Mouse (Mus musculus): Measurements from ENCODE around the gene Kcp. TPM values are rescaled to one million over a fixed set of nuclear protein-coding genes. Genes with fewer than 3 reads are reported as not detected.

The Kcp gene
- polyA plus RNA-seq, 1 experiment from 2014 or later: 9.2 TPM

DNA sequence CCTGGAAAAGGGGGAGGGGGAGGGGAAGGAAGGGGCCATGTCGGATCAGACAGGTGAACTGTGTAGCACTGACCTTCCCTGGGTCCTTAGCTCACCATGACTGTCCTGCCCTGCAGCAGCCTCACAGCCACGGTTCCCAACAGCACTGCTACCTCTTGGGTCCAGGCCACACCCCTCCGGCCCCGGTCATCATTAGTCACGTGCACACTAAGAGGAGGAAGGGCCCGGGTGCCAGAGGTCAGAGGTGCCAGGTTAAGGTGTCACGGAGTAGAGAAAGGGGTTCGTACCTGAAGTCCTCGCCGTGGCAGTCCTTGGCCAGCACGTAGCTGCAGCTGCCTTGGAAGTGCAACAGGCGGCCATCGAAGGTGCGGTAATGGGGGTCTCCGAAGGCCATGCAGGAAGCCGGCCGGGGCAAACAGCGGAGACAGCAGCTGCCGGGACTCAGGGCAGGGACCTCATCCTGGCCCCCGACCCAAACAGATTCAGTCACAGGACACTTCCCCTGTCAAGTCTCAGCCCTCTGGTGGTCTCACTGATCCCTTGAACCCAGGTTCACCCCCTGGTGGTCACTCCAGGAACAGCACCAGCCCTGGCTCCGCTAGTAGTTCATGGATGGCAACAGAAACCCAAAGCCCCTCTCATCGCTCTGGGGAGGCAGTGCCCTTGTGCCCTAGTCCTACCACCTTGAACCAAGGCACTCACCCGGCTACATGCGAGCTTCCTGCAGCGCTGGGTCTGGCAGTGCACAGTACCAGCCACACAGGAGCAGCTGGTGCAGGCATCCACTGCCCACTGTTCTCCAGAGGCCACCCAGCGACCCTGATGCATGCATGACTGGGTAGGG, 22.8 kb downstream of the Kcp start:
- Histone ChIP-seq H3K36me3 (ENCODE audit: control insufficient read depth, insufficient read depth) (no peaks in the 10 kb centered on the region), H3K27me3 (ENCODE audit: control insufficient read depth, insufficient read depth, low read length) (no peaks in the 10 kb centered on the region), H3K4me3 (ENCODE audit: low read length) (peak overlapping the region; percentile 55), H3K9ac (ENCODE audit: low read length) (peak overlapping the region; percentile 58), H3K4me2 (ENCODE audit: low read depth, low read length) (peak overlapping the region; percentile 93), H3K4me1 (ENCODE audit: control insufficient read depth, insufficient read depth, low read length) (0 out of 2 replicates have a peak, but pooled peaks cover 4% of the 10 kb centered on the region), H3K27ac (ENCODE audit: low read length) (no peak overlapping the region), H3K9me3 (replicated peaks; ENCODE audit: control insufficient read depth, low read length) (no peaks in the 10 kb centered on the region)
- 6% methylated on average over 26 of the region's 26 CpGs for WGBS
- ATAC-seq (replicated peaks; ENCODE audit: extremely low read depth, insufficient read depth, low FRiP score): peak; percentile 64

DNA sequence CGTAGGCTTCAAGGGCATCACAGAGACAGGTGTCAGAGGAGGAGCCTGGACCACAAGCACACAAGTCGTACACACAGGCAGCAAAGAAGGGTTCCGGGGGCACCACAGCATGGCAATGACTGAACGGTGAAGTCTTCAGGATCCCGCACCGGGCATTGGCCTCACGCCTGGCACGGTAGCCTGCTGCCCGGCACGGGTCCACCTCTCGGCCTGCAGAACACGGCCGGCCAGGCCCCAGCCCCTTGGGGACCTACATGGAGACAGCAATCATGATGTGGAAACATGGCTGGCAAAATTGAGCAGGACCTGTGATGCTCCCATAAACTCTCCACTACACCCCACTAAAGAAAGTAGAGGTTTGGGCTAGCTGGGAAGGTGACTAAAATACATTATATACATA, 25.1 kb downstream of the Kcp start:
- Histone ChIP-seq H3K4me3 (ENCODE audit: low read length) (no peak overlapping the region), H3K27me3 (ENCODE audit: control insufficient read depth, insufficient read depth, low read length) (no peaks in the 10 kb centered on the region), H3K4me1 (ENCODE audit: control insufficient read depth, insufficient read depth, low read length) (0 out of 2 replicates have a peak, but pooled peaks cover 4% of the 10 kb centered on the region), H3K36me3 (ENCODE audit: control insufficient read depth, insufficient read depth) (no peaks in the 10 kb centered on the region), H3K27ac (ENCODE audit: low read length) (no peak overlapping the region), H3K9me3 (replicated peaks; ENCODE audit: control insufficient read depth, low read length) (no peaks in the 10 kb centered on the region), H3K9ac (ENCODE audit: low read length) (no peak overlapping the region), H3K4me2 (ENCODE audit: low read depth, low read length) (no peak overlapping the region)
- ATAC-seq (replicated peaks; ENCODE audit: extremely low read depth, insufficient read depth, low FRiP score): no peak
- 92% methylated on average over 13 of the region's 13 CpGs for WGBS

DNA sequence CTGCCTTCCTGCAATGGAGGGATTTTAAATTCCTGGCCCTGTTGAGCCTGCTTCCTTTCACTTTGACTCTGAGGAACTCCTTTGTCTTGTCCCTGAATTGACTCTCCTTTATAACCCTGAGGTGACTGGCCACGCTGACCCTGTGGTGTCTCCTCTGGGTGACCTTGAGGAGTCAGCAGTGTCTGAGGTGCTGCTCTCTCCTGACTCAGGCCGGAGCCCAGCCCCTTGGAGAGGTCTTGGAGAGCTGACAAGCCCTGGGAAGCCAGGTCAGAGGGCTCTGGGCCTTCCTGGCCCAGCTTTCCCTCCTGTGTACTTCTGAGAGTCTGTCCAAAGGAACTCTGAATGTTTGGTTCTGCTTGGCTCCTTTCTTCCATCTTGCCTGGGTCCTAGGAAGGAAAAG, 33.0 kb downstream of the Kcp start:
- no peaks in the 10 kb centered on the region for H3K27me3 ChIP-seq (ENCODE audit: control insufficient read depth, insufficient read depth, low read length)
- peaks cover 13% of the 10 kb centered on the region for H3K4me1 ChIP-seq (ENCODE audit: control insufficient read depth, insufficient read depth, low read length)
- ATAC-seq (replicated peaks; ENCODE audit: extremely low read depth, insufficient read depth, low FRiP score): no peak
- peaks cover 11% of the 10 kb centered on the region for H3K36me3 ChIP-seq (ENCODE audit: control insufficient read depth, insufficient read depth)
- H3K4me3 ChIP-seq (ENCODE audit: low read length): no peak overlapping the region
- peak overlapping the region; percentile 70 for H3K9ac ChIP-seq (ENCODE audit: low read length)
- no peak overlapping the region for H3K27ac ChIP-seq (ENCODE audit: low read length)
- peak overlapping the region; percentile 87; the same call in 1 of the 2 replicates for H3K4me2 ChIP-seq (ENCODE audit: low read depth, low read length)
- no peaks in the 10 kb centered on the region for H3K9me3 ChIP-seq (replicated peaks; ENCODE audit: control insufficient read depth, low read length)
- 56% methylated on average over 2 of the region's 2 CpGs for WGBS

DNA sequence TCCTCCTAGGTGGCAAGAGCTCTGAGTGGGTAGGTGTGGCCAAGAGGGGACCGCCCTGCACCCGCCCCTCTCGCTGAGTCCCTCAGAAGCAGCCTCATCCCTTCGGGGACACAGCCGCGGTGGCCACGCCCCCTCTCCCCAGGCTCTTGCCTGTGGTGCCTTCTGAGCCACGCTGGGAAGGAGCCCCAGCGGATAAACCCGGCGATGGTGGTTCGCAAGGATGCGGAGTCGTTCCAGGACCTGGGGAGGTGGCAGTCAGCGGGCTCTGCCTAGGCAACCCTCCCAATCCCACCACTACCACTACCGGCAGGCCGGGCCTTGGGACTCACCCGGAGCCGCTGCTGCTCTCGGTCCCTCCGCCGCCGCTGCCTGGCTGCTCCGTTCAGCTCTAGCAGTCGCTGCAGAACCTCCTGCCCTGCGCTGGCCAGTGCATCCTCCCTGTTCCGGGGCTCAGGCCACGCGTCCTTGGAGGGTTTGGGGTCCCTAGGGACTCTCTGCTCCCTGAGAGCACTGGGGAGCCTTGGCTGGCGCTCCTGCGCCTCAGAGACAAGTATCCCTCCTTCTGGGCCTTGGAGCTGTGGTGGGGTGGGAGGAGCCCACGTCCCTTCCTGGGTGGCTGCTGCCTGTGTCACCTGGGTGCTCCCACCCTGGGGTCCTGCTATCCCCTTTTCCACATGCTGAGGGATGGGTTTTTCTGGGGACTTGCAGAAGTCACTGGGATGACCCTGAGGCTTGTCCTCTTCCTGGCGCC, 33.6 kb downstream of the Kcp start:
- H3K4me1 ChIP-seq (ENCODE audit: control insufficient read depth, insufficient read depth, low read length): peaks cover 13% of the 10 kb centered on the region
- ATAC-seq (replicated peaks; ENCODE audit: extremely low read depth, insufficient read depth, low FRiP score): peak; percentile 93
- peak overlapping the region; percentile 63 for H3K4me3 ChIP-seq (ENCODE audit: low read length)
- H3K9ac ChIP-seq (ENCODE audit: low read length): peak overlapping the region; percentile 70
- WGBS: 4% methylated on average over 33 of the region's 33 CpGs
- peak overlapping the region; percentile 87 for H3K4me2 ChIP-seq (ENCODE audit: low read depth, low read length)
- H3K27ac ChIP-seq (ENCODE audit: low read length): peak overlapping the region; percentile 59; the same call in 1 of the 2 replicates
- no peaks in the 10 kb centered on the region for H3K27me3 ChIP-seq (ENCODE audit: control insufficient read depth, insufficient read depth, low read length)
- peaks cover 11% of the 10 kb centered on the region for H3K36me3 ChIP-seq (ENCODE audit: control insufficient read depth, insufficient read depth)
- no peaks in the 10 kb centered on the region for H3K9me3 ChIP-seq (replicated peaks; ENCODE audit: control insufficient read depth, low read length)

DNA sequence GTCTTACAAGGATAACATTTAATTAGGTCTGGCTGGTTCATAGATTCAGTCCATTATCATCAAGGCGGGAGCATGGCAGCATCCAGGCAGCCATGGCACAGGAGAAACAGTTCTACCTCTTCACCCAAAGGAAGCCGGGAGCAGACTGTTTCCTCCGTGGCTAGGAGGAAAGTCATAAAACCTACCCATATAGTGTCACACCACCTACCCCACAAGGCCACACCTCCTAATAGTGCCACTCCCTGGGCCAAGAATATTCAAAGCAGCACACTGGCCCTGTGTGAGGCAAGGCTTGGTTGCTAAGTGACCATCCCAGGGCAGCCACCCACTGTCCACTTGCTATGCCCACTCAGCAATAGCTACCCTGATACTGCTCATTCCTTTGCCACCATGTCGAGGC, 36.6 kb downstream of the Kcp start, which contains the start of gene Atp6v1fnb:
Gene Atp6v1fnb, plus strand, starts transcription at position 301 of the 400 bp plus-strand sequence.
- no peak within 1 kb of the TSS for H3K27ac ChIP-seq (ENCODE audit: low read length)
- H3K4me3 ChIP-seq (ENCODE audit: low read length): no peak within 1 kb of the TSS
- no peaks in the 10 kb centered on the region for H3K27me3 ChIP-seq (ENCODE audit: control insufficient read depth, insufficient read depth, low read length)
- H3K4me2 ChIP-seq (ENCODE audit: low read depth, low read length): no peak within 1 kb of the TSS
- H3K9me3 ChIP-seq (replicated peaks; ENCODE audit: control insufficient read depth, low read length): no peaks in the 10 kb centered on the region
- no peak within 1 kb of the TSS for H3K9ac ChIP-seq (ENCODE audit: low read length)
- WGBS: 88% methylated on average over 4 of the region's 4 CpGs
- peaks cover 11% of the 10 kb centered on the region for H3K36me3 ChIP-seq (ENCODE audit: control insufficient read depth, insufficient read depth)
- ATAC-seq (replicated peaks; ENCODE audit: extremely low read depth, insufficient read depth, low FRiP score): no peak
- peaks cover 19% of the 10 kb centered on the region for H3K4me1 ChIP-seq (ENCODE audit: control insufficient read depth, insufficient read depth, low read length)

DNA sequence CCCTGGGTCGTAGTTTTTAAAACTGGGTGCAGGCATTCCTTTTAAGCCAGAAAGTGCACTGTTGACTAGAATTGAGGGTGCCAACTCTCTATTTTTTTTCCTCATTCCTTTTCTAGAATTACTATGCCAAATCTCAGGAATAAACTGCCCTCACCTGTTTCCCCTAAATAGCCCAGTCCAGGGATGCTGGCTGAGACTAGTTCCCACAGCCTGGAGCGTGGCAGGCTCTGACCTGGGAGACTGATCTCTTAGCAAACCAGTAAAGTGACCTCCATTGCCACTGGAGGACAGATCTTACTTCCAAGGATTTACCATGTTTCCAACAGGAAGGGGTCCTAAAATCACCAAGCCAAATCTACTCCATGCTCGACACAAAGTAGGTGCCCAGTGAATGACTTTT, 38.9 kb downstream of the Kcp start:
- no peak for ATAC-seq (replicated peaks; ENCODE audit: extremely low read depth, insufficient read depth, low FRiP score)
- H3K36me3 ChIP-seq (ENCODE audit: control insufficient read depth, insufficient read depth): peaks cover 11% of the 10 kb centered on the region
- peak overlapping the region; percentile 84; the same call in 1 of the 2 replicates for H3K4me2 ChIP-seq (ENCODE audit: low read depth, low read length)
- peaks cover 10% of the 10 kb centered on the region for H3K4me1 ChIP-seq (ENCODE audit: control insufficient read depth, insufficient read depth, low read length)
- 86% methylated on average over 3 of the region's 3 CpGs for WGBS
- no peak overlapping the region for H3K27ac ChIP-seq (ENCODE audit: low read length)
- H3K9me3 ChIP-seq (replicated peaks; ENCODE audit: control insufficient read depth, low read length): no peaks in the 10 kb centered on the region
- no peak overlapping the region for H3K9ac ChIP-seq (ENCODE audit: low read length)
- H3K4me3 ChIP-seq (ENCODE audit: low read length): peak overlapping the region; percentile 86; the same call in 1 of the 2 replicates
- H3K27me3 ChIP-seq (ENCODE audit: control insufficient read depth, insufficient read depth, low read length): no peaks in the 10 kb centered on the region

DNA sequence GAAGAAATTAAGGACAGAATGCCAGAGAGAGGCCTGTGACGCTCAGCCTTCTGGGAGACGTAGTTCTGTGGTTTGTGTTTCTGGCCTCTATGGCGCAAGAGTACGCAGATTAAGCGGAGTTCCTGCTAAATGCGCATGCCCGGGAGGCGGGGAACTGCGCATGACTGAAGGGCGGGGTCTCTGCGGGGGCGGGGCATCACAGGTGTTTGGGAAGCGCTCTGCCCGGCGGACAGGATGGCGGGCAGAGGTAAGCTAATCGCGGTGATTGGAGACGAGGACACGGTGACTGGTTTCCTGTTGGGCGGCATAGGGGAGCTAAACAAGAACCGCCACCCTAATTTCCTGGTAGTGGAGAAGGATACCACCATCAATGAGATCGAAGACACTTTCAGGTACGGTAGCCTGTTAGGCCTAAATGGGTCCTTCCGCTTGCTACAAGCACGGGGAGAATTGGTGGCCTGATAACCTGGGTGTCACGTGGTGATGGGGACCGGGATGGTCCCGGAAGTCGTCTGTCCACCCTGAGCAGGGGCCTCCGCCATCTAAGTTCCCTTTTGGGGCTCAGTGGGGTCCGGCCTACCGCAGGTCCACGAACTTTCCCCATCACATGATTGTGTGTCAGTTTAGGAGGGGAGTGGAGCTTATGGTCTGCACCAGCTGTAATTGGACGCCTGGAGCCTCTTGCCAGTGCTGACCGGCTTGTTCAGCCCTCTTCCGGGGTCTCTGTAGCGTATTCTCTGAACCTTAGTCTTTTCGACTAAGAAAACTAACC, 40.0 kb downstream of the Kcp start, which contains the start of gene Atp6v1f:
Gene Atp6v1f, plus strand, starts transcription at position 136 of the 772 bp plus-strand sequence.
- Histone ChIP-seq H3K9me3 (replicated peaks; ENCODE audit: control insufficient read depth, low read length) (no peaks in the 10 kb centered on the region), H3K9ac (ENCODE audit: low read length) (peak within 1 kb of the TSS; percentile 78), H3K4me1 (ENCODE audit: control insufficient read depth, insufficient read depth, low read length) (0 out of 2 replicates have a peak, but pooled peaks cover 6% of the 10 kb centered on the region), H3K4me2 (ENCODE audit: low read depth, low read length) (peak within 1 kb of the TSS; percentile 84), H3K36me3 (ENCODE audit: control insufficient read depth, insufficient read depth) (peaks cover 11% of the 10 kb centered on the region), H3K27me3 (ENCODE audit: control insufficient read depth, insufficient read depth, low read length) (no peaks in the 10 kb centered on the region), H3K27ac (ENCODE audit: low read length) (peak within 1 kb of the TSS; percentile 52), H3K4me3 (ENCODE audit: low read length) (peak within 1 kb of the TSS; percentile 86)
- under 1% methylated on average over 39 of the region's 39 CpGs for WGBS
- peak; percentile 95 for ATAC-seq (replicated peaks; ENCODE audit: extremely low read depth, insufficient read depth, low FRiP score)

DNA sequence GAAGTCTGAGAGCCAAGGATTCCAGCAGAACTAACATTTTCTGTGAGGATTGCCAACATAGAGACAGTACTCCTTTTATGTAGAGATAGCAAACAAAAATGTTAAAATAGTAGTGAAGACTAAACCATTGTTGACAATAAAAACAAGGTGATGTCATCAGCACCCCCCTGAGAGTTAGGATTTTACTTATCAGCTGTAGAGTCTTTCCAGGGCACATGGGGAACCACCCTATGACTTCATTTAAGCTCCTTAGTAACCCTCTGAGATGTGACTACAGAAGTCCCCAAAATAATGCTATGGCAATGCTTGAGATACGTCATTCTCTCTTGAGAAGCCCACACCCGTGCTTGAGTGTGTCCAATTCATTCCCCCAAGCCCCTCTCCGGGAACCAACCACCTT, 44.4 kb downstream of the Kcp start:
- Histone ChIP-seq H3K4me2 (ENCODE audit: low read depth, low read length) (no peak overlapping the region), H3K27ac (ENCODE audit: low read length) (no peak overlapping the region), H3K4me1 (ENCODE audit: control insufficient read depth, insufficient read depth, low read length) (0 out of 2 replicates have a peak, but pooled peaks cover 2% of the 10 kb centered on the region), H3K9ac (ENCODE audit: low read length) (no peak overlapping the region), H3K4me3 (ENCODE audit: low read length) (no peak overlapping the region), H3K9me3 (replicated peaks; ENCODE audit: control insufficient read depth, low read length) (no peaks in the 10 kb centered on the region), H3K27me3 (ENCODE audit: control insufficient read depth, insufficient read depth, low read length) (no peaks in the 10 kb centered on the region), H3K36me3 (ENCODE audit: control insufficient read depth, insufficient read depth) (peaks cover 25% of the 10 kb centered on the region)
- ATAC-seq (replicated peaks; ENCODE audit: extremely low read depth, insufficient read depth, low FRiP score): no peak
- 70% methylated on average over 3 of the region's 3 CpGs for WGBS

All from heart, embryonic 16.5 days (tissue).